ENCODE assay signal across 16 mouse cellular contexts in the genomic region with DNA sequence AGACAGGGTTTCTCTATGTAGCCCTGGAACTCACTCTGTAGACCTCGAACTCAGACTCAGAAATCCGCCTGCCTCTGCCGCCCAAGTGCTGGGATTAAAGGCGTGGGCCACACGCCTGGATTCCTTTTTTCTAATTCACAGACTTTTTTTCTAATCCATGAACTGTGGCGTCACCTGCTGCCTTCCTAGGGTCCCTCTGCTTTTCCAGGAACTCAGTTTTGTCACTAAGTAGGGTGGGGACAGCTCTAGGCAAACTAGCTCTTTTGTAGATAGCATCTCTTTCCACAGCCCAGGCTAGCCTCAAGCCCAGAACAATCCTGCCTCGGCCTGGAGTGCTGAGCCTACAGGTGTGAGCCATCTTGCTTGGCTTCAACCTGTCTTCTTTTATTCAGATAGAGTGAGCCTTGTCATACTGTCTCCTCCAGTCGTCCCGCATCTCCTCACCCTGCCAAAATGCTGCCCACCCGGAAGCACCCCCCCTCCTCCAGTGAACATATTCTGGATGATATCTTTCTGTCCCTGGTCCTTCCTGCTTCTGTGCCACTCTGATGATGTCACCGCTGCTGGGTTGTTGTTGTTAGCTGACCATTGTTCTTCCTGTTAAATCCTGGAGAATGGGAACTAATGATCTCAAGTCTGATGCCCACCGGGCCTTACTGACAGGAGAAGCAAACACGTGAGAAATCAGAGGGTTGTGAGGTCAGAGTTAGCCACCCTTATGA. TPM values are rescaled to one million over a fixed set of nuclear protein-coding genes. Genes with fewer than 3 reads are reported as not detected.
DNase-seq lines count a peak whose midpoint lies in the region; TF ChIP-seq lines count a peak whose summit lies in the region.
"Had no signal": no experiment of that assay in that cellular context is flagged by ENCODE, and none has a peak within 500 bp of the region (broad histone marks: within the 10 kb centered on the region; RNA-seq: fewer than 3 reads in every experiment).

No protein-coding gene starts in this region.

- peak; percentile 32 to 68 for DNase-seq in lung, adult 18-20 months
- no peak for DNase-seq in lung, adult 2 months
- DNase-seq in ZHBTc4 (ENCODE audit: low read depth, low spot score): peak; percentile 93
- peak; percentile 57 for DNase-seq in lung, postnatal 25 days (ENCODE audit: low spot score)
- no peak for DNase-seq in forebrain, embryonic 10.5 days (ENCODE audit: extremely low spot score, low spot score)
- no peak for DNase-seq in testis, postnatal 14 days (ENCODE audit: low spot score)
- DNase-seq in yolk sac, embryonic 10.5 days (ENCODE audit: low spot score): no peak
- DNase-seq: adrenal gland, postnatal 14 days; cerebellum, adult 11-12 months; cerebellum, adult 9-10 months; cerebellum, postnatal 25 days; gastrocnemius, postnatal 36 days; heart, adult 11 months; heart, postnatal 36 days had no signal

- no peaks in the 10 kb centered on the region for H3K27me3 ChIP-seq in forebrain, embryonic 10.5 days (ENCODE audit: poor library complexity, severe bottlenecking)
- H3K27me3 ChIP-seq: heart, embryonic 13.5 days; hindbrain, embryonic 15.5 days had no signal

- no peak for TF ChIP-seq POLR2A in lung, adult 2 months (IDR thresholded peaks at IDR 0.05; ENCODE audit: borderline replicate concordance, extremely low read depth, low read depth, low read length)

- 74% methylated on average over 13 of the region's 13 CpGs for WGBS in lung, adult 2 months
- 88% methylated on average over 13 of the region's 13 CpGs for WGBS in forebrain, embryonic 10.5 days

- no peak for TF ChIP-seq CTCF in lung, adult 2 months (IDR thresholded peaks at IDR 0.05; ENCODE audit: insufficient read depth, low read length)

- no peak overlapping the region for H3K4me3 ChIP-seq in lung, adult 2 months (replicated peaks; ENCODE audit: extremely low read depth, low read depth, low read length)
- H3K4me3 ChIP-seq in forebrain, embryonic 10.5 days: no peak overlapping the region
- H3K4me3 ChIP-seq: heart, embryonic 13.5 days; hindbrain, embryonic 15.5 days had no signal

- no peaks in the 10 kb centered on the region for H3K36me3 ChIP-seq in forebrain, embryonic 10.5 days (replicated peaks)
- H3K36me3 ChIP-seq: heart, embryonic 13.5 days; hindbrain, embryonic 15.5 days had no signal

- H3K4me1 ChIP-seq in lung, adult 2 months (ENCODE audit: control insufficient read depth, insufficient read depth, low read length): no peaks in the 10 kb centered on the region
- no peaks in the 10 kb centered on the region for H3K4me1 ChIP-seq in forebrain, embryonic 10.5 days
- H3K4me1 ChIP-seq: heart, embryonic 13.5 days; hindbrain, embryonic 15.5 days had no signal

- H3K27ac ChIP-seq in forebrain, embryonic 10.5 days: no peak overlapping the region
- H3K27ac ChIP-seq: heart, embryonic 13.5 days; hindbrain, embryonic 15.5 days had no signal

- H3K9me3 ChIP-seq in forebrain, embryonic 10.5 days: no peaks in the 10 kb centered on the region
- H3K9me3 ChIP-seq: hindbrain, embryonic 15.5 days had no signal

RNA-seq across cellular contexts. Expression of a gene that starts 21.4 kb away (rescaled TPM):
- 28.6 and 29.5 TPM in 2 replicates for polyA plus RNA-seq in lung, adult 2 months (2012; rRNA removed)
- polyA plus RNA-seq in forebrain, embryonic 10.5 days (2016; fragmentation: Nextera tagmentation; extraction: Ambion mirVana): 19.2 and 20.4 TPM in 2 replicates

Comparison
In these comparisons a context has a peak if more than half of its experiments do, and no peak if none do; other contexts are left out.
1. DNase-seq: peak in lung, adult 18-20 months (2 of 2), ZHBTc4 (single experiment) and lung, postnatal 25 days (single experiment); none in lung, adult 2 months (single experiment), forebrain, embryonic 10.5 days (single experiment), testis, postnatal 14 days (single experiment) and yolk sac, embryonic 10.5 days (single experiment).